Mouse (Mus musculus) embryonic facial prominence, embryonic 14.5 days (tissue): ENCODE data around the gene Them7. TPM values are rescaled to one million over a fixed set of nuclear protein-coding genes. Genes with fewer than 3 reads are reported as not detected.

ENCODE experiments used
- ATAC-seq: fragments of 200-750 bp; cut with Nextera tagmentation; 2 replicates; pipeline ENCODE4 v1.8.0; 2017; ENCODE audit warnings: low read depth, moderate number of reproducible peaks, moderate TSS enrichment
- DNase-seq: peaks from one replicate; pipeline ENCODE4 v3.0.0-alpha.2; 2015; ENCODE audit warnings: low spot score
- H3K27ac ChIP-seq: fragments of 300-500 bp; sonication (generic); replicated peaks from 2 replicates; pipeline ENCODE4 v1.5.1; 2014; ENCODE audit warnings: low read depth, mild to moderate bottlenecking, low read length, moderate library complexity
- H3K27me3 ChIP-seq: fragments of 300-500 bp; sonication (generic); replicated peaks from 2 replicates; pipeline ENCODE4 v1.6.1; 2014; ENCODE audit warnings: low read length; ENCODE audit not compliant: control insufficient read depth, insufficient read depth
- H3K36me3 ChIP-seq: fragments of 300-500 bp; sonication (generic); 2 replicates; pipeline ENCODE4 v1.6.1; 2014; ENCODE audit warnings: low read length, mixed read lengths; ENCODE audit not compliant: control insufficient read depth, insufficient read depth
- H3K4me1 ChIP-seq: fragments of 300-500 bp; sonication (generic); 2 replicates; pipeline ENCODE4 v1.6.1; 2014; ENCODE audit warnings: antibody characterized with exemption, low read length; ENCODE audit not compliant: control insufficient read depth, insufficient read depth
- H3K4me2 ChIP-seq: fragments of 300-500 bp; sonication (generic); 2 replicates; pipeline ENCODE4 v1.6.1; 2014; ENCODE audit warnings: low read depth, mild to moderate bottlenecking, low read length, moderate library complexity, mixed read lengths
- H3K4me3 ChIP-seq: fragments of 300-500 bp; sonication (generic); 2 replicates; pipeline ENCODE4 v1.5.1; 2014; ENCODE audit warnings: low read depth, mild to moderate bottlenecking, low read length
- H3K9ac ChIP-seq: fragments of 300-500 bp; sonication (generic); 2 replicates; pipeline ENCODE4 v1.6.1; 2014; ENCODE audit warnings: low read depth, mild to moderate bottlenecking, low read length, moderate library complexity, mixed read lengths
- H3K9me3 ChIP-seq: fragments of 300-500 bp; sonication (generic); 2 replicates; pipeline ENCODE4 v1.6.1; 2016; ENCODE audit warnings: low read length; ENCODE audit not compliant: control insufficient read depth
- WGBS: fragments of 180-500 bp; shearing (Covaris S2); extraction: QIAGEN DNeasy Blood & Tissue Kit; methylation state at CpG from one replicate; pipeline ENCODE4 v1.1.7; 2014; 5-methylcytosine and 5-hydroxymethylcytosine counted together
- polyA plus RNA-seq: library from polyadenylated mRNA; unstranded; fragments of >200 nt; fragmentation: Nextera tagmentation; extraction: Ambion mirVana; gene quantifications from 2 replicates; pipeline ENCODE4 v1.2.1, GENCODE M21; 2014

Gene Them7
- polyA plus RNA-seq, 1 experiment from 2014 or later: 0.35 TPM

GRCm38 (mm10) chr2:105238775-105239174, 14.7 kb downstream of the Them7 start:
- no peaks in the 10 kb centered on the region for H3K36me3 ChIP-seq
- H3K4me2 ChIP-seq: no peak overlapping the region
- no peak overlapping the region for H3K27ac ChIP-seq
- no peak overlapping the region for H3K9ac ChIP-seq
- ATAC-seq (no peak), DNase-seq (peak; percentile 54)
- 25% methylated on average over 3 of the region's 3 CpGs for WGBS
- no peaks in the 10 kb centered on the region for H3K9me3 ChIP-seq
- H3K4me1 ChIP-seq: no peaks in the 10 kb centered on the region
- no peak overlapping the region for H3K4me3 ChIP-seq
- no peaks in the 10 kb centered on the region for H3K27me3 ChIP-seq

- H3K4me2 ChIP-seq: no peak overlapping the region
- no peak for ATAC-seq
- no peaks in the 10 kb centered on the region for H3K36me3 ChIP-seq
- no peaks in the 10 kb centered on the region for H3K9me3 ChIP-seq
- H3K9ac ChIP-seq: no peak overlapping the region
- no peak overlapping the region for H3K4me3 ChIP-seq
- no peaks in the 10 kb centered on the region for H3K27me3 ChIP-seq
- H3K4me1 ChIP-seq: no peaks in the 10 kb centered on the region
- no peak for DNase-seq
- H3K27ac ChIP-seq: no peak overlapping the region
- 59% methylated on average over 1 of the region's 1 CpGs for WGBS
Observed at GRCm38 (mm10) chr2:105240631-105241030, 16.5 kb downstream of the Them7 start.

- no peaks in the 10 kb centered on the region for H3K36me3 ChIP-seq
- H3K4me3 ChIP-seq: no peak overlapping the region
- DNase-seq: no peak
- no peak overlapping the region for H3K27ac ChIP-seq
- no peaks in the 10 kb centered on the region for H3K9me3 ChIP-seq
- no peak overlapping the region for H3K9ac ChIP-seq
- H3K4me2 ChIP-seq: no peak overlapping the region
- no peaks in the 10 kb centered on the region for H3K27me3 ChIP-seq
- H3K4me1 ChIP-seq: no peaks in the 10 kb centered on the region
- WGBS: 23% methylated on average over 7 of the region's 7 CpGs
- no peak for ATAC-seq
Observed at GRCm38 (mm10) chr2:105242940-105243339, 18.8 kb downstream of the Them7 start.

DNA sequence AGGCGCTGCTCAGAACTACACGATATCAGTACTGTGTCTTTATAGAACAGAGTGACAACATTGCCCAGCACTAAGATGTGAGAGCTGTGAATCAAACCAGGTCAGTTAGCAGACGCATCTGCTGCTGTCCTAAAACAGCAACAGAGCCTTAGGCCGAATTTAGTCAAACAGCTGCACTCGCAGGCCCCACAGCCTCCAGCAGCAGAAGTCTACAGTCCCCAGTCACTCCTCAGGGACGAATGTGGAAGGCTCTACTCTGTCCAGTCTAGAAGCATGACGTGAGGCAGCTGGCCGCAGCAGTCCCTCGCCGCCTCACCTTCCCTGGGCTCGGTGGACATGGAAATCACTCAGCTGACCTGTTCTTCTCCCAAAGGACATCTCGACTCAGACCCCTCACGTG, 20.6 kb downstream of the Them7 start:
- Histone ChIP-seq H3K9ac (no peak overlapping the region), H3K4me2 (no peak overlapping the region), H3K27ac (no peak overlapping the region), H3K27me3 (no peaks in the 10 kb centered on the region), H3K9me3 (no peaks in the 10 kb centered on the region), H3K36me3 (no peaks in the 10 kb centered on the region), H3K4me1 (no peaks in the 10 kb centered on the region), H3K4me3 (no peak overlapping the region)
- DNase-seq (peak; percentile 35), ATAC-seq (peak; percentile 70)
- WGBS: 52% methylated on average over 13 of the region's 13 CpGs

DNA sequence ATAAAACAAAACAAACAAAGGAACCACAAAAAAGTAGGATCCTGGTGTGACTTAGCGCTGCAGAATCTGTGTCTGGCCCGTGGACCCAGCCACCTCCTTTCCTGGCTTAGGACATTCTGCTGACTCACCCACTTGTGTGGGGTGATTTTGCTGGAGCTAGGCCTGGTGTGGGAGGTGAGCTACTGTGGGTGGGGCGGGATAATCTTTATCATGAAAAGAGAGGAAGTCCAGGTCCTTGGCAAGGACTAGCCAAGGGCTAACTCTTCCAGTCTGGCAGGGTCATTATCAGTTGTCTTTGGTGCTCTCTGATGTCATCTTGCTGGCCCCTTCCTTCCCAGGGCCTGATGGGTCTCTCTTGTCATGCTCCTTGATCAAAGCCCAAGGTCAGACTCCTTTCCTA, 27.9 kb downstream of the Them7 start:
- ATAC-seq: no peak
- no peaks in the 10 kb centered on the region for H3K4me1 ChIP-seq
- no peak overlapping the region for H3K27ac ChIP-seq
- H3K9ac ChIP-seq: no peak overlapping the region
- no peak for DNase-seq
- H3K4me2 ChIP-seq: no peak overlapping the region
- no peaks in the 10 kb centered on the region for H3K36me3 ChIP-seq
- no peak overlapping the region for H3K4me3 ChIP-seq
- H3K9me3 ChIP-seq: no peaks in the 10 kb centered on the region
- H3K27me3 ChIP-seq: no peaks in the 10 kb centered on the region; the same call in 1 of the 2 replicates
- 72% methylated on average over 3 of the region's 3 CpGs for WGBS

DNA sequence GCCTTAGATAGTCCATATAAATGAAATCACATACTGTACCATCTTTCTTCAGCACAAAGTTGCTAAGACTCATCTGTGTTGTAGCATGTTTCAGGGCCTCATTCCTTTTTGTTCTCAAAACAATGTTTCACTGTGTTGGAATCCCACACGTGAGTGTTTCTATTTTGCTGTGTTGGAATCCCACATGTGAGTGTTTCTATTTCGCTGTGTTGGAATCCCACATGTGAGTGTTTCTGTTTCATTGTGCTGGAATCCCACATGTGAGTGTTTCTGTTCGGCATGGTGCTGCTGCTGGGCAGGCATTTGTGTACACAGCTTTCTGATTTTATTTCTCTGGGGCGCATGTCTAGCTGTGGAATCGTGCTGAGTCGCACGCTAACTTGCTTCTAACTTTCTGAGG, 28.7 kb downstream of the Them7 start:
- H3K4me1 ChIP-seq: no peaks in the 10 kb centered on the region
- no peak overlapping the region for H3K27ac ChIP-seq
- no peak overlapping the region for H3K4me2 ChIP-seq
- peak; percentile 65 for DNase-seq
- peak; percentile 90 for ATAC-seq
- no peaks in the 10 kb centered on the region; the same call in 1 of the 2 replicates for H3K27me3 ChIP-seq
- H3K36me3 ChIP-seq: no peaks in the 10 kb centered on the region
- H3K9ac ChIP-seq: no peak overlapping the region
- H3K4me3 ChIP-seq: no peak overlapping the region
- 47% methylated on average over 7 of the region's 7 CpGs for WGBS
- H3K9me3 ChIP-seq: no peaks in the 10 kb centered on the region

GRCm38 (mm10) chr2:105255457-105255856, 31.3 kb downstream of the Them7 start:
- no peaks in the 10 kb centered on the region; the same call in 1 of the 2 replicates for H3K27me3 ChIP-seq
- no peak overlapping the region for H3K27ac ChIP-seq
- H3K36me3 ChIP-seq: no peaks in the 10 kb centered on the region
- DNase-seq (no peak), ATAC-seq (no peak)
- no peak overlapping the region for H3K4me2 ChIP-seq
- no peak overlapping the region for H3K9ac ChIP-seq
- H3K4me3 ChIP-seq: no peak overlapping the region
- H3K9me3 ChIP-seq: no peaks in the 10 kb centered on the region
- no peaks in the 10 kb centered on the region for H3K4me1 ChIP-seq
- WGBS: 53% methylated on average over 4 of the region's 4 CpGs

DNA sequence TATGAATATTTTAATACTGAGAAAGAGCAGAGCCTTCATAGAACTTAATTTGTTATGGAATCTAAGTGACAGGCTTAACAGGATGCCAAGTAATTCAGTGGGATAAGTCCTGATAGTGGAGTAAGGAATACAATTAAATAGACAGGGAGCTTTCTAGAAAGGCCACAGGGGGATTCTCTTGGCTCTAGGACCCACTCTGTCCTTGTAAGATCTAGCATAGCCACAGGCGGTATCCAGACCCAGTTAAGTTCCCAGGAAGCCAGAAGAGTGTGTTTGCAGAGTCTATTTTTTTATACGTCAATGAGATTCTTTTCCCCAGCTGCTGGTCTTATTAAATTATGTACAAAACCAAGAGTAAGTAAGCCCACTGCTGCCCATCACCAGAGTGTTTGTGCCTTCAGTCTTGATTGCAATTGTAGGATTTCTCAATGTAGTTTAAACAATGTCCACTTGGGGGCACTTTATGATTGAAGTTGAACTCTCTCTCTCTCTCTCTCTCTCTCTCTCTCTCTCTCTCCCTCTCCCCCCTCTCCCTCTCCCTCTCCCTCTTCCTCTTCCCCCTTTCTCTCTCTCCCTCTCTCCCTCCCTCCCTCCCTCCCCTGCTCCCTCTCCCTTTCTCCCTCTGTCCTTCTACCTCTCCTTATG, 32.4 kb downstream of the Them7 start:
- ATAC-seq: no peak
- Histone ChIP-seq H3K4me1 (no peaks in the 10 kb centered on the region), H3K27ac (no peak overlapping the region), H3K4me2 (no peak overlapping the region), H3K4me3 (no peak overlapping the region), H3K9me3 (no peaks in the 10 kb centered on the region), H3K9ac (no peak overlapping the region), H3K36me3 (no peaks in the 10 kb centered on the region), H3K27me3 (no peaks in the 10 kb centered on the region; the same call in 1 of the 2 replicates)
- 70% methylated on average over 2 of the region's 2 CpGs for WGBS
- DNase-seq: peak; percentile 45

- Histone ChIP-seq H3K27ac (no peak overlapping the region), H3K27me3 (no peaks in the 10 kb centered on the region; the same call in 1 of the 2 replicates), H3K9me3 (no peaks in the 10 kb centered on the region), H3K4me1 (no peaks in the 10 kb centered on the region), H3K4me2 (no peak overlapping the region), H3K4me3 (no peak overlapping the region), H3K9ac (no peak overlapping the region), H3K36me3 (no peaks in the 10 kb centered on the region)
- ATAC-seq (no peak), DNase-seq (no peak)
- WGBS: 58% methylated on average over 2 of the region's 2 CpGs
Observed at GRCm38 (mm10) chr2:105257376-105257775, 33.3 kb downstream of the Them7 start.
